Mouse (Mus musculus): Measurements from ENCODE around the gene Foxn2. TPM values are rescaled to one million over a fixed set of nuclear protein-coding genes. Genes with fewer than 3 reads are reported as not detected.
"Not testable (repeated sequence)": the region's sequence is repeated elsewhere in the genome, so short reads cannot be mapped to it uniquely, and the experiment has no call there.

Gene Foxn2
- polyA plus RNA-seq, 1 experiment from 2014 or later = 16.2 TPM

DNA sequence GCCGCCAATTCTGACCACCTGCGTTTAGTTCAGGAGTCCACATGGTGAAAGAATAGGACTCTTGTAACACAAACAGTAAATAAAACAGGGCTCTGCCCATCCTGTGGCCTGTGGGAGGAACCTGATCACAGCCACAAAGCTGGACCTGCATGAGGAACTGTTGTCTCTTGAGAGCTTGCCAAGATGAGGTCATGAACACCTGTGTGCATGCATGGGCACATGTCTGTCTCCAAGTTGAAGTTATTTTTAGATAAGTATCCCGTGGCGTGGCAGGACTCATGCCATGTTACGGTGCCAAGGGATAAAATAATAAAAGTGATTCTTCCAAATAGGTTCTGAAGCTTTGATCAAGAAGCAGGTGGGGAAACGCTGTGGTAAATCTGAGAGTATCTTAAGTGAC, 19.3 kb upstream of the Foxn2 start:
- WGBS = 85% methylated on average over 6 of the region's 6 CpGs
- Histone ChIP-seq H3K27ac (no peak overlapping the region), H3K4me1 (replicated peaks) (no peaks in the 10 kb centered on the region), H3K9ac (no peak overlapping the region), H3K27me3 (replicated peaks) (no peaks in the 10 kb centered on the region), H3K9me3 (no peaks in the 10 kb centered on the region), H3K4me2 (replicated peaks) (no peak overlapping the region), H3K4me3 (replicated peaks) (no peak overlapping the region), H3K36me3 (no peaks in the 10 kb centered on the region)
- no peak for ATAC-seq

DNA sequence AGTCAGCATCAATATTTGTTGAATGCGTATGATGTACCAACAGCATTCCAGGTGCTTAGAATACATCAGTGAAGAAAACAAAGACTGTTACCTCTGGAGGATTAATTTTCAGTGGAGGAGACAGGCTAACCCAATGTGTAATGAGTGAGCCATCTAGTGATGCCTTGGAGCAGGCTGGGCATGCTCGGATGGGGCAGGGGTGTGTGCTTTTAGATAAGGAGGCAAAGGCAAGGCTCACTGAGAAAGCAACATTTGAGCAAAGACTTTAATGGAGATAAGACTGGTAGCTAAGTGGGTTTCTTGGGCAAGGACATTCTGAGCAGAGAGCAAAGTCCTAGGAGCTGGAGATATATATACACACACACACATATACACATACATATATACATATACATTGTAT, 9.8 kb upstream of the Foxn2 start:
- no peaks in the 10 kb centered on the region for H3K9me3 ChIP-seq
- H3K4me1 ChIP-seq (replicated peaks) = no peaks in the 10 kb centered on the region
- H3K4me3 ChIP-seq (replicated peaks) = no peak overlapping the region
- no peaks in the 10 kb centered on the region for H3K27me3 ChIP-seq (replicated peaks)
- H3K4me2 ChIP-seq (replicated peaks) = no peak overlapping the region
- 71% methylated on average over 2 of the region's 2 CpGs for WGBS
- peak; percentile 56; the same call in 1 of the 2 replicates for ATAC-seq
- no peak overlapping the region for H3K9ac ChIP-seq
- H3K27ac ChIP-seq = no peak overlapping the region
- no peaks in the 10 kb centered on the region for H3K36me3 ChIP-seq

DNA sequence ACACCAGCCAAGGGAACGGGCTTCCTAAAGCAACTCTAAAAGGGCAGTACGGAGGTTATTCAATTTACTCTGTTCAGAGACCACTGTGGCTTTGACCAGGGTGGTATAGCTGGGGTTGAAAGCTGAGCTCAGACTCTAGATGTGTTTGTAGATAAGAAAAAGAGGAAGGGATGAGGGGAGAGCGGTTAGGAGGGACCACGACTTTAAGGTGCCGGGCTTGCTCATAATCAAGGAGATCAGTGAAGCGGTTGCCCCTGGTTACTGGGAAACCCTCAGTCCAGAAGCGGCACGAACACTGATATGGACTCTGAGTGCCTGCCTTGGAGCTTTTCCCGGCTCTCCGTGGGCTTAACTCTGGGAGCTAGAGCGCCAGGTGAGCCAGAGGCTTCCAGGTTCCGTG, 9.0 kb upstream of the Foxn2 start:
- WGBS = 81% methylated on average over 12 of the region's 12 CpGs
- H3K9me3 ChIP-seq = no peaks in the 10 kb centered on the region

DNA sequence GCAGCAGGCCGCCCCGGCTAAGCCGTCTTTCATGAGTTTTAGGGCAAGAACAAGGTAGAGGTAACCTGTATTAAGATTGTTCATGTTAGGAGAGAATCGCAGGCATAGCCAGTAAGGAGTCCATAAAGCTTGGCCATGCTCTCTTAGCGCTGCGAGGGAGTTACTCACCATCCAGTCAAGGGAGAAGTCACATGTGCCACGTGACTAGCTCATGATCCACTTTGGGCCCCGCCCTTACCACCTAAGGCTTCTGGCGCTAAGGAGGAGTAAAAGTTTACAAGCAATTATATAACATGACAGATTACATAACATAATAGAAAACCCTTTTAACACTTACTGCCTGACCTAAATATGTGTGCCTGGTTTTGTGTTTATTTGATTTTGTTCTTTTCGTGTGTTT, 8.5 kb upstream of the Foxn2 start:
- no peak overlapping the region for H3K9ac ChIP-seq
- no peaks in the 10 kb centered on the region for H3K36me3 ChIP-seq
- no peaks in the 10 kb centered on the region for H3K27me3 ChIP-seq (replicated peaks)
- no peaks in the 10 kb centered on the region for H3K9me3 ChIP-seq
- ATAC-seq = no peak
- H3K4me2 ChIP-seq (replicated peaks) = no peak overlapping the region
- H3K4me1 ChIP-seq (replicated peaks) = no peaks in the 10 kb centered on the region
- 86% methylated on average over 10 of the region's 10 CpGs for WGBS
- no peak overlapping the region for H3K4me3 ChIP-seq (replicated peaks)
- H3K27ac ChIP-seq = no peak overlapping the region

More for the DNA sequence above, 9.0 kb upstream of the Foxn2 start:
- H3K4me2 ChIP-seq (replicated peaks) = no peak overlapping the region
- no peak overlapping the region for H3K4me3 ChIP-seq (replicated peaks)
- no peaks in the 10 kb centered on the region for H3K4me1 ChIP-seq (replicated peaks)
- no peaks in the 10 kb centered on the region for H3K27me3 ChIP-seq (replicated peaks)
- H3K9ac ChIP-seq = no peak overlapping the region
- H3K27ac ChIP-seq = no peak overlapping the region
- no peaks in the 10 kb centered on the region for H3K36me3 ChIP-seq
- no peak for ATAC-seq

DNA sequence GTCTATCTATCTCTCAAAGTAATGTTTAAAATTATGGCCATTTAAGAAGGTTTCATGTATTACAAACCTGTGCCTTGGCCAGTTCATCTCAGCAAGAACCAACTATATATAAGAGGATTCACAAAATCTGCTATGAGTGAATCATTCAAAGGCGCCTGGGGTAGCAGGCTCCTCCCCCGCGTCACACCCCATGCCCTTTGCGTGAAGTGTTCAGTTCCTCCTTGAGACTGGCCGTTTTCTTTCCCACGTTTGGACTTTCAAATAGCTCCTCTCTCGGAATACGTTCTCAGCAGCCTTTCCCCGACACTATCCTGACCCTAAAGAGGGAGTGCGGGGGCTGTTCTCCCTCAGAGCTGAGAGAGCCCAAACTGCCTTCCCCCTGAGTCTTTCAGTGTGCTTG, 5.2 kb upstream of the Foxn2 start:
- Histone ChIP-seq H3K4me3 (replicated peaks) (no peak overlapping the region), H3K4me1 (replicated peaks) (no peaks in the 10 kb centered on the region), H3K27ac (no peak overlapping the region), H3K4me2 (replicated peaks) (no peak overlapping the region), H3K9ac (no peak overlapping the region), H3K9me3 (no peaks in the 10 kb centered on the region), H3K36me3 (no peaks in the 10 kb centered on the region), H3K27me3 (replicated peaks) (no peaks in the 10 kb centered on the region)
- WGBS = 65% methylated on average over 10 of the region's 10 CpGs
- no peak for ATAC-seq

DNA sequence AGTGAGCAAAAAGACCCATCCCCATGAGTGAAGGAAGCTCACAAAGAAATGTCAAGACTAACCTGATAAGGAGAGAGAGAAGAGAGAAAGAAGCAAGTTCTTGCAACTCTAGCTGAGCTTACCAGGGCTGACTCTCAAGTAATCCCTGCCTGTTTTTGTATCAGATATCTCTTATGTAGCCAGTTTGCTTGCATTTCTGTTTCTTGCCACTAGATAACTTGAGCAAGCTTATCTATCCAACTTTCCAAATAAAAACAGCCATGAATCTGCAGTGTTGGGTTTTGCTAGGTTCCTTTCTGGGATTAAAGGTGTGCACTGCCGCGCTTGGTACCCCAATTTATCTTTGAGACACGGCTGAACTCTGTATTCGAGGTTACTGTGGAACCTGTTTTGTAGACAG, 4.2 kb upstream of the Foxn2 start:
- H3K36me3 ChIP-seq = no peaks in the 10 kb centered on the region
- WGBS = 87% methylated on average over 4 of the region's 4 CpGs
- H3K4me2 ChIP-seq (replicated peaks) = no peak overlapping the region
- no peak overlapping the region for H3K27ac ChIP-seq
- no peak for ATAC-seq
- H3K4me3 ChIP-seq (replicated peaks) = no peak overlapping the region
- no peaks in the 10 kb centered on the region for H3K27me3 ChIP-seq (replicated peaks)
- H3K4me1 ChIP-seq (replicated peaks) = no peaks in the 10 kb centered on the region
- no peak overlapping the region for H3K9ac ChIP-seq
- no peaks in the 10 kb centered on the region for H3K9me3 ChIP-seq

DNA sequence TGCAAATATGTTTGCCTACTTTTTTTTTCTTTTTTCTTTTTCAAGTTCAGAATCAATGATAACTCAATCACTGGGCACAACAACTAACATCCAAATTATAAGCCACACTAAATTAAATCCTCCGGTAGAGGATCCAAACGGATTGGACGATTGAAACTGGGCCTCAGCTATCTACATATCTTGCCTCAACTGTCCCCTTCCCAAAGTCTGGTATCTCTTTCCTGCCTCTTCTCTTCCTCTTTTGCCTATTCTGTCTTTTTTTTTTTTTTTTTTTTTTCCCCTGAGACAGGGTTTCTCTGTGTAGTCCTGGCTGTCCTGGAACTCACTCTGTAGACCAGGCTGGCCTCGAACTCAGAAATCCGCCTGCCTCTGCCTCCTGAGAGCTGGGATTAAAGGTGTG, 3.8 kb upstream of the Foxn2 start:
- 93% methylated on average over 5 of the region's 5 CpGs for WGBS
- H3K9me3 ChIP-seq; H3K27ac ChIP-seq; H3K4me2 ChIP-seq (replicated peaks); H3K9ac ChIP-seq; ATAC-seq; H3K36me3 ChIP-seq; H3K27me3 ChIP-seq (replicated peaks); H3K4me1 ChIP-seq (replicated peaks); H3K4me3 ChIP-seq (replicated peaks): not testable (repeated sequence)

DNA sequence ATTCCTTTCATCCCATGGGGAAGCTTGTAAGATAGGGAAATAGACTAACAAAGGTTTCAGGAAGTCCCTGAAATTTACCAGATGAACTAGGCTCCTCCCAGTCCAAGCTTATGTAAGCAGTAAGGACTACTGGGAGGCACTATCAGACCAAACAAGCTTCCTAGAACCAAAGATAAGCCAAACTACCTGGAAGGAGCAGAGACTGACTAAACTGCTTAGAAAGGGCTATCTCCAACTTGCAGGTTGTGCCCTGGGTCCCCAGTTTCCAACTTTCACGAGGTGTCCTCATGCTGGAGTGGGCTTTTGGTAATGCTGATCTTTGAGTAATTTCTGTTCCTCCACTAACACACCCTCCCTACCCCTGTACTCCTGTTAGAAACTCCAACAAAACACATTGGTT, 3.1 kb upstream of the Foxn2 start:
- no peak for ATAC-seq
- no peak overlapping the region for H3K9ac ChIP-seq
- WGBS = 78% methylated on average over 1 of the region's 1 CpGs
- no peaks in the 10 kb centered on the region for H3K36me3 ChIP-seq
- H3K4me2 ChIP-seq (replicated peaks) = no peak overlapping the region
- H3K4me1 ChIP-seq (replicated peaks) = no peaks in the 10 kb centered on the region
- peak overlapping the region; percentile 33; the same call in 1 of the 2 replicates for H3K27ac ChIP-seq
- no peaks in the 10 kb centered on the region for H3K9me3 ChIP-seq
- H3K27me3 ChIP-seq (replicated peaks) = no peaks in the 10 kb centered on the region
- no peak overlapping the region for H3K4me3 ChIP-seq (replicated peaks)

DNA sequence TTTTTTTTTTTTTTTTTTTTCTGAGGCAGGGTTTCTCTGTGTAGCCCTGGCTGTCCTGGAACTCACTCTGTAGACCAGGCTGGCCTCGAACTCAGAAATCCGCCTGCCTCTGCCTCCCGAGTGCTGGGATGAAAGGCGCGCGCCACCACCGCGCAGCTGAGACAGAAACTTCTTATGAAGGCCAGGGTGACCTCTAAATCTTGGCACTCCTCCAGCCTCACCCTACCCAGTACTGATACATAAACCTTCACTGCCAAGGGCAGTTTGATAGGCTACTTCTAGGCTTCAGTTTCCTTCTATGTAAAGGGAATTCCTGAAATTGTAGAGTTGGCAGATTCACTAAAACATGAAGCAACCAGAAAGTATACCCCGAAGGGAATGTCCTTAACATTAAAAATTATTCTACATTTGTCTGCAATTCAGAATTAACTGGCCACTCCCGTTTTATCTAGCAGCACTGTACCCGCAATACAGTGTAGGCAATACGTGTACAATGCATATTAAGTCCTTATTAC, 918 bp upstream of the Foxn2 start:
- no peaks in the 10 kb centered on the region for H3K27me3 ChIP-seq (replicated peaks)
- no peaks in the 10 kb centered on the region for H3K36me3 ChIP-seq
- peak overlapping the region; percentile 84 for H3K4me2 ChIP-seq (replicated peaks)
- H3K9ac ChIP-seq = no peak overlapping the region; the same call in 1 of the 2 replicates
- ATAC-seq = no peak
- 0 out of 2 replicates have a peak, but pooled peaks cover 7% of the 10 kb centered on the region for H3K4me1 ChIP-seq (replicated peaks)
- H3K4me3 ChIP-seq (replicated peaks) = peak overlapping the region; percentile 96
- WGBS = 83% methylated on average over 12 of the region's 12 CpGs
- H3K27ac ChIP-seq = peak overlapping the region; percentile 90
- no peaks in the 10 kb centered on the region for H3K9me3 ChIP-seq

DNA sequence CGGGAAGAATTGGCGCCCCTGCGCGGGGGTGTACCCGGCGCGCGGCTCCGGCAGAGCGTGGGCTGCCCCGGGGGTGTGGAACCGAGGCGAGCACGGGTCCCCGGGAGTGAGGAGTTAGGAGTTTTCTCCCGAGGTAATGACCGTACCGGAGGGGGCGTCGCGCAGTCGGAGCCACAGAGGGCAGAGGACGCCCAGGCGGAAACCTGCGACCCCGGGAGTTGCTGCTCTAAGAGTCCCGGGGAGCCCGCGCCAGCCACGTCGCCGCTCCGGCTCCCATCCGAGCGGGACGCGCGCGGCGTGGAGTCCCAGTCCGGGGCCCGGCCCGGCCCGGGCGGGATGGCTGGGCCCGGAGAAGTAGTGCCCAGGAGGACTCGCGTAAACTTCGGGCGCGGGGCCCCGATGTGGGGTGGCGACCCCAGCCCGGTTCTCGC, 505 bp downstream of the Foxn2 start:
- H3K4me1 ChIP-seq (replicated peaks) = 0 out of 2 replicates have a peak, but pooled peaks cover 7% of the 10 kb centered on the region
- peak overlapping the region; percentile 65 for H3K4me2 ChIP-seq (replicated peaks)
- no peaks in the 10 kb centered on the region for H3K36me3 ChIP-seq
- under 1% methylated on average over 55 of the region's 55 CpGs for WGBS
- peak overlapping the region; percentile 96 for H3K4me3 ChIP-seq (replicated peaks)
- H3K27ac ChIP-seq = peak overlapping the region; percentile 92
- no peaks in the 10 kb centered on the region for H3K9me3 ChIP-seq
- peak; percentile 35 for ATAC-seq
- peak overlapping the region; percentile 98 for H3K9ac ChIP-seq
- H3K27me3 ChIP-seq (replicated peaks) = no peaks in the 10 kb centered on the region

DNA sequence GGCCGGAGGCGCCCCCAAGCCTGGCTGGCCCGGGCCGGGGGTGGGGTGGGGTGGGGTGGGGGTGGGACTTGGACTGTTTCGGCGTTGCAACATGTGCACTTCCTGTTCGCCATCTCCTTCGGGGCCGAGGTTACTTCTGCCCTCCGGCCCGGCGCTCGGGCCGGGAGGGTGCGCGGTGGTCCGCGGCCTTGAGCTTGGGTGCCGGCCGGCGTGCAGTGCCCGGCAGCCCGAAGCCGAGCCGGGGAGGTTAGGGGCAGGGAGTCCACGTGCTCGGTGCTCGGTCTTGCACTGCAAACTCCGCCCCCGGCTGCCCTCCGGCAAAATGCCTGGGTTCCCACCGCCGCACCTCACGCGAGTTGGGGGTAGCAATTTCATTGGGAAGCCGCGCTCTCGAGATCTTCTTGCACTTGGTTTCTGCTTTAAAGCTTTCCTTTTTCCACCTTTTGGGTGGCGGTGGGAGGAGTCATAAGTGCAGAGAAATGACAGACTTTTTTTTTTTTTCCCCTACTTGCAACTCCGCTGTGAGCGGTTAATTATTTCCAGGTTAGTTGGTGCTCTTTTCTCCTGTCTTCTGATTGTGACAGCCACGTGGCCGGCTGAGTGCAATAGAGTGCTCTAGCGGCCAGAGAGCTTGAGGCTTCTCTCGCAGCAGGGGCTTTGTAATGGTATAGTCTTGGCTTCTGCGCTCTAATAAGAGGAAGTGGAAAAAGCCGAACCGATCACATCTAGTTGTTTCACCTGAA, 1.1 kb downstream of the Foxn2 start:
- H3K4me1 ChIP-seq (replicated peaks) = 0 out of 2 replicates have a peak, but pooled peaks cover 7% of the 10 kb centered on the region
- WGBS = under 1% methylated on average over 47 of the region's 48 CpGs
- H3K4me2 ChIP-seq (replicated peaks) = peak overlapping the region; percentile 65
- peak overlapping the region; percentile 92 for H3K27ac ChIP-seq
- no peaks in the 10 kb centered on the region for H3K27me3 ChIP-seq (replicated peaks)
- H3K9ac ChIP-seq = peak overlapping the region; percentile 98
- no peaks in the 10 kb centered on the region for H3K36me3 ChIP-seq
- H3K4me3 ChIP-seq (replicated peaks) = peak overlapping the region; percentile 96
- no peaks in the 10 kb centered on the region for H3K9me3 ChIP-seq
- ATAC-seq = peak; percentile 63

DNA sequence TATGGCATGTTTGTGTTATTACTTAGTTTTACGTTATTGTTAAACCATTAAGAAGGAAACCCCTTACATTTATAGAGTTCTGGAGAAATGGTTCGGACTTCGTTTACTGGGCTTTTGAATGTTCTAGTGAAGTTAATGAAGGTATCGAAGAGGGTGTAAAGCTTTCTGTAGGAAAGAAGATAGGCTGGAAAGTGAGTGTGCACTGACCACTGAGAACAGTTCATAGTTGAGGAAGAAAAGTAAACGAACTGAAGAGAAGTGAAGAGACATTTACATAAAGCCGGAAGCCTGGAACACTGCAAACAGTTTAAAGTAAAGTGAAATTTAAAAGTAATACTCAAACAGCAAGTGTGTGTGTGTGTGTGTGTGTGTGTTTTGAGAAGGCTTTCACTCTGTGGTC, 2.1 kb downstream of the Foxn2 start:
- ATAC-seq = no peak
- no peaks in the 10 kb centered on the region for H3K27me3 ChIP-seq (replicated peaks)
- H3K4me1 ChIP-seq (replicated peaks) = 0 out of 2 replicates have a peak, but pooled peaks cover 7% of the 10 kb centered on the region
- peak overlapping the region; percentile 14; the same call in 1 of the 2 replicates for H3K4me2 ChIP-seq (replicated peaks)
- H3K4me3 ChIP-seq (replicated peaks) = no peak overlapping the region
- no peak overlapping the region for H3K9ac ChIP-seq
- no peaks in the 10 kb centered on the region for H3K9me3 ChIP-seq
- 51% methylated on average over 6 of the region's 6 CpGs for WGBS
- H3K27ac ChIP-seq = no peak overlapping the region
- H3K36me3 ChIP-seq = no peaks in the 10 kb centered on the region

DNA sequence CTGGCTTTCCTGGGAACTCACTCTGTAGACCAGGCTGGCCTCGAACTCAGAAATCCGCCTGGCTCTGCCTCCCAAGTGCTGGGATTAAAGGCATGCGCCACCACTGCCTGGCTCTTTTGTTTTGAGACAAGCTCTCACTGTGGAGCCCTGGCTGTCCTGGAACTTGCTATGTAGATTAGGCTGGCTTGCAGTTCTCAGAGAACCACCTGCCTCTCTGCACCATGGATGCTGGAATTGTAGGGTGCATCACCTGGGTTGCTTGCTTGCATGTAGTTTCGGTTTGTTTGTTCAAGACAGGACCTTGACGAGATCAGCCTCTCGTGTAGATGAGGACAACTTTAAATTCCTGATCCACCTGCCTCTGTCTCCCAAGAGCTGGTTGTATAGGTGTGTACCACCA, 2.7 kb downstream of the Foxn2 start:
- Histone ChIP-seq H3K4me3 (replicated peaks) (no peak overlapping the region), H3K27me3 (replicated peaks) (no peaks in the 10 kb centered on the region), H3K36me3 (no peaks in the 10 kb centered on the region), H3K4me1 (replicated peaks) (0 out of 2 replicates have a peak, but pooled peaks cover 7% of the 10 kb centered on the region), H3K9ac (no peak overlapping the region), H3K9me3 (no peaks in the 10 kb centered on the region), H3K27ac (no peak overlapping the region), H3K4me2 (replicated peaks) (0 out of 2 replicates have a peak overlapping the region, but pooled peaks have one; percentile 14)
- no peak for ATAC-seq
- WGBS = 83% methylated on average over 6 of the region's 6 CpGs

Measured in intestine, embryonic 15.5 days (tissue).